Mouse (Mus musculus) spleen, adult 2 months (tissue): Measurements from ENCODE around the gene Vmn1r171.

ENCODE experiments used
- CTCF ChIP-seq: fragments of 200-500 bp; IDR thresholded peaks from 2 replicates; pipeline ENCODE4 v1.5.1; 2011; ENCODE audit warnings: mild to moderate bottlenecking, inconsistent platforms; ENCODE audit not compliant: insufficient read depth, insufficient read length, insufficient replicate concordance; ENCODE audit errors: extremely low read depth
- POLR2A ChIP-seq: fragments of 200-500 bp; IDR thresholded peaks from 2 replicates; pipeline ENCODE4 v1.6.1; 2011; ENCODE audit warnings: low read depth, low read length, inconsistent platforms

- TF ChIP-seq POLR2A = no peak
- TF ChIP-seq CTCF = no peak
Observed at GRCm38 (mm10) chr7:23658016-23658415, 27.5 kb downstream of the Vmn1r171 start, which contains the start of gene Vmn1r172.
